Mouse (Mus musculus) heart, embryonic 16.5 days (tissue): Measurements from ENCODE around the gene Ryr2. TPM values are rescaled to one million over a fixed set of nuclear protein-coding genes. Genes with fewer than 3 reads are reported as not detected.

Experiments used
- ATAC-seq: fragments of 200-750 bp; cut with Nextera tagmentation; replicated peaks from 2 replicates; pipeline ENCODE4 v1.8.0; 2017; ENCODE audit warnings: moderate number of reproducible peaks; ENCODE audit not compliant: insufficient read depth, low FRiP score; ENCODE audit errors: extremely low read depth
- H3K27ac ChIP-seq: fragments of 300-500 bp; sonication (generic); 2 replicates; pipeline ENCODE4 v1.5.1; 2014; ENCODE audit warnings: mild to moderate bottlenecking, low read length, control low read depth, moderate library complexity
- H3K27me3 ChIP-seq: fragments of 300-500 bp; sonication (generic); 2 replicates; pipeline ENCODE4 v1.6.1; 2014; ENCODE audit warnings: low read length, mixed read lengths; ENCODE audit not compliant: control insufficient read depth, insufficient read depth
- H3K36me3 ChIP-seq: fragments of 300-500 bp; sonication (generic); 2 replicates; pipeline ENCODE4 v1.6.1; 2014; ENCODE audit not compliant: control insufficient read depth, insufficient read depth
- H3K4me1 ChIP-seq: fragments of 300-500 bp; sonication (generic); 2 replicates; pipeline ENCODE4 v1.6.1; 2014; ENCODE audit warnings: low read length, mixed read lengths; ENCODE audit not compliant: control insufficient read depth, insufficient read depth
- H3K4me2 ChIP-seq: fragments of 300-500 bp; sonication (generic); 2 replicates; pipeline ENCODE4 v1.6.1; 2014; ENCODE audit warnings: low read depth, mild to moderate bottlenecking, control low read depth, low read length
- H3K4me3 ChIP-seq: fragments of 300-500 bp; sonication (generic); 2 replicates; pipeline ENCODE4 v1.5.1; 2014; ENCODE audit warnings: mild to moderate bottlenecking, control low read depth, low read length
- H3K9ac ChIP-seq: fragments of 300-500 bp; sonication (generic); 2 replicates; pipeline ENCODE4 v1.6.1; 2014; ENCODE audit warnings: low read length, control low read depth
- H3K9me3 ChIP-seq: fragments of 300-500 bp; sonication (generic); replicated peaks from 2 replicates; pipeline ENCODE4 v1.6.1; 2016; ENCODE audit warnings: low read length; ENCODE audit not compliant: control insufficient read depth
- WGBS: fragments of 180-500 bp; shearing (Covaris S2); extraction: QIAGEN DNeasy Blood & Tissue Kit; methylation state at CpG from one replicate; pipeline ENCODE4 v1.1.7; 2014; 5-methylcytosine and 5-hydroxymethylcytosine counted together
- polyA plus RNA-seq: library from polyadenylated mRNA; unstranded; fragments of >200 nt; fragmentation: Nextera tagmentation; extraction: Ambion mirVana; gene quantifications from 2 replicates; pipeline ENCODE4 v1.2.1, GENCODE M21; 2015

Gene Ryr2
- polyA plus RNA-seq, 1 experiment from 2014 or later = 31.5 TPM

DNA sequence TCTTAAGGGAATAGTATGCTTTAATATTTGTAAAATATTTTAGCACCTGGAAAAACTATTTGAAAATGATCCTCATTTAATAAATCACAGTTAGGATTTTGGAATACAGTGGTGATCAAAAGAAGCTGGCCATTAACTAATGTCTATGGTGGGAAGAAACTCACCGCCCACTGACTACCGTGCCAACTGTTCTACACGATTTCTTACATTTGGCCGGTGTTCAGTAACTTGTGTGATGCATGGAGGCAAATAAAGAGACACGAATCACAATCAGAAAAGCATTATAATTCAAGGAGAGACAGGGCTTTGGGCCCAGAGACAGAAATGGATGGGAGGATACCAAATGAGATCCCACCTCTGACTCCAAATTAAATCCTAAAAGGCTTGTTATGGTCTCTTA, 470.4 kb downstream of the Ryr2 start:
- no peak overlapping the region for H3K4me2 ChIP-seq
- no peaks in the 10 kb centered on the region for H3K9me3 ChIP-seq
- H3K9ac ChIP-seq = no peak overlapping the region
- no peak for ATAC-seq
- no peak overlapping the region for H3K27ac ChIP-seq
- H3K36me3 ChIP-seq = peaks cover 24% of the 10 kb centered on the region
- 86% methylated on average over 5 of the region's 5 CpGs for WGBS
- H3K27me3 ChIP-seq = no peaks in the 10 kb centered on the region
- H3K4me1 ChIP-seq = no peaks in the 10 kb centered on the region
- no peak overlapping the region for H3K4me3 ChIP-seq

DNA sequence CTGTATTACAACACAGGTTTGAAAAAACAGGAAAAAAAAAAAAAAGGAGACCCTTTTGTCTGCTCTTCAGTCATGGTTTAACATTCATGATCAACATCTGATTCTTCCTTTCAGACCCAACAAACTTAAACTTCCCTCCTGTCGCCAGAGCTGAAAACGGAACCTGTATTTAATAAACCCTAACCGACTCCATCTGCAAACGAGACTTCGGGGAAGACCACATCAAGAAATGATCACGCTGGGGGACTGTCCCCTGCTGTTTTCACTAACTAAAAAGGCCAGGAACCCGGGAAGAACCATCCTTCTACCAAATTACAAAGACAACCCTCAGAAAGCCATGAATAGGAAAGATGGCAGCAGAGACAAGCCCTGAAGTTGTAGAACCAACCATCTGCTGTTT, 482.2 kb downstream of the Ryr2 start:
- WGBS = 85% methylated on average over 7 of the region's 7 CpGs
- Histone ChIP-seq H3K4me3 (no peak overlapping the region), H3K9ac (no peak overlapping the region), H3K9me3 (no peaks in the 10 kb centered on the region), H3K27me3 (no peaks in the 10 kb centered on the region), H3K27ac (no peak overlapping the region), H3K4me1 (no peaks in the 10 kb centered on the region), H3K36me3 (peaks cover 13% of the 10 kb centered on the region; the same call in 1 of the 2 replicates), H3K4me2 (no peak overlapping the region)
- no peak for ATAC-seq

DNA sequence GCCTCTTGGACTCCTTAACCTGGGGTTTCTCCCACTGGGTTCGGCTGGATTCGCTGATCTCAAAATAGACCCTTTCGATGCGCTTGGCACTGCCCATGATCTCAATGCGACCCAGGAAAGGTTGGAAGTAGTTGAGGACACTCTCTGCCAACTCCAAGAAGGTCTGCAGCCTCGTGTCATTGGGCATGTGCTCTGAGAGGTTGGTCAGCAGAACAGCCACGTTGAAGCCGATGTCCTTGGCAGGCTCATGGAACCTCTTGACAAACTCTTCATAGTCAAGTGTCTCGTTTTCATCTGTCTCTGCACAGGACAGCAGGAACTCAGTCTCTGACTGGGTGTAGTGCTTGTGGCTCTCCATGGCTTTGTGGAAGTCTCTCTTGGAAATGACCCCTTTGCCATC, 511.3 kb downstream of the Ryr2 start:
- no peak for ATAC-seq
- Histone ChIP-seq H3K4me1 (no peaks in the 10 kb centered on the region), H3K27ac (no peak overlapping the region), H3K36me3 (peaks cover 47% of the 10 kb centered on the region), H3K4me3 (no peak overlapping the region), H3K9me3 (0 out of 2 replicates have a peak, but pooled peaks cover 2% of the 10 kb centered on the region), H3K27me3 (no peaks in the 10 kb centered on the region), H3K9ac (no peak overlapping the region), H3K4me2 (no peak overlapping the region)
- WGBS = 78% methylated on average over 9 of the region's 9 CpGs

DNA sequence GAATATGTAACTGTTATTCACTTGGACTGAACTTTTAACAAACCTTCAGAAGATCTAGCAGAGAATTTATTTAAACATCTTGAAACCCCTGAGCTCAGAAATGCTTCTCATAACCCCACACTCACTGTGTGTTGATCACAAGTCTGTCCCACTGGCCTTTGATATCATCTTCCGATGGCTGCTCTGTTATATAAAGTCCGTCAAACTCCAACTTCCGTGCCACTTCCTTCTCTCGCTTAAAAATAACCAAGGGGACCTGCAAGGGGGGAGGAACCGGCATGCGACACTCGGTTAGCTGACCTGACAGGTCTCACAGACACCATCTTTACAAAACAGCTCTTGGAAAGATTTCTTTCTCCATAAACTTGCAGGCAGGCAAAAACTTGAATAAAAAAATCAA, 521.5 kb downstream of the Ryr2 start:
- Histone ChIP-seq H3K9me3 (no peaks in the 10 kb centered on the region), H3K27ac (no peak overlapping the region), H3K27me3 (no peaks in the 10 kb centered on the region), H3K4me2 (no peak overlapping the region), H3K4me3 (no peak overlapping the region), H3K36me3 (peaks cover 30% of the 10 kb centered on the region), H3K9ac (no peak overlapping the region), H3K4me1 (no peaks in the 10 kb centered on the region)
- WGBS = 30% methylated on average over 7 of the region's 7 CpGs
- no peak for ATAC-seq

DNA sequence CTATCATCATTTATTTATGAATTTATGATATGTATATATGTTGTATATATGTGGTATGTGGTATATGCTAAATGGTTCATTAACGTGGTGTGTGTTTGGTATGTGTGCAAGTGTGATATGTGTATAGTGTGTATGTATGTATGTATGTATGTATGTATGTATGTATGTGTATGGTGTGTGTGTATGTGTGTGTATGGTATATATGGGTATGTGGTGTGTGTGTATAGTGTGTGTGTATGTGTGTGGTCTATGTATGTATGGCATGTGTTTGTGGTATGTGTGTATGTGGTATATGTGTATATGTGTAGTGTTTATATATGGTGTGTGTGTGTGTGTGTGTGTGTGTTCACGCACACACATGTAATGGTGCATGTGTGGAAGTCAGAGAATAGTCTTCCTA, 534.2 kb downstream of the Ryr2 start:
- peaks cover 22% of the 10 kb centered on the region for H3K36me3 ChIP-seq
- no peak overlapping the region for H3K4me3 ChIP-seq
- no peak for ATAC-seq
- no peak overlapping the region for H3K4me2 ChIP-seq
- no peaks in the 10 kb centered on the region for H3K4me1 ChIP-seq
- WGBS = 82% methylated on average over 1 of the region's 2 CpGs
- no peaks in the 10 kb centered on the region for H3K9me3 ChIP-seq
- no peak overlapping the region for H3K27ac ChIP-seq
- no peak overlapping the region for H3K9ac ChIP-seq
- H3K27me3 ChIP-seq = no peaks in the 10 kb centered on the region

GRCm38 (mm10) chr13:11567376-11567775, 539.4 kb downstream of the Ryr2 start:
- Histone ChIP-seq H3K27ac (no peak overlapping the region), H3K4me2 (no peak overlapping the region), H3K27me3 (no peaks in the 10 kb centered on the region), H3K4me1 (no peaks in the 10 kb centered on the region), H3K4me3 (no peak overlapping the region), H3K9ac (no peak overlapping the region), H3K9me3 (no peaks in the 10 kb centered on the region), H3K36me3 (peaks cover 31% of the 10 kb centered on the region)
- ATAC-seq = no peak

- Histone ChIP-seq H3K9me3 (no peaks in the 10 kb centered on the region), H3K27me3 (no peaks in the 10 kb centered on the region), H3K9ac (no peak overlapping the region), H3K4me3 (no peak overlapping the region), H3K4me1 (no peaks in the 10 kb centered on the region), H3K4me2 (no peak overlapping the region), H3K27ac (no peak overlapping the region), H3K36me3 (peaks cover 31% of the 10 kb centered on the region)
- 63% methylated on average over 9 of the region's 9 CpGs for WGBS
- ATAC-seq = no peak
Measured at GRCm38 (mm10) chr13:11566486-11566885, 540.3 kb downstream of the Ryr2 start.

GRCm38 (mm10) chr13:11563224-11564024, 543.3 kb downstream of the Ryr2 start:
- peaks cover 31% of the 10 kb centered on the region for H3K36me3 ChIP-seq
- no peaks in the 10 kb centered on the region for H3K27me3 ChIP-seq
- no peak overlapping the region for H3K4me2 ChIP-seq
- H3K9ac ChIP-seq = no peak overlapping the region
- WGBS = 38% methylated on average over 1 of the region's 1 CpGs
- ATAC-seq = no peak; the same call in 1 of the 2 replicates
- H3K4me1 ChIP-seq = no peaks in the 10 kb centered on the region
- H3K27ac ChIP-seq = no peak overlapping the region
- no peak overlapping the region for H3K4me3 ChIP-seq
- no peaks in the 10 kb centered on the region for H3K9me3 ChIP-seq

GRCm38 (mm10) chr13:11549644-11550043, 557.1 kb downstream of the Ryr2 start:
- no peak overlapping the region for H3K4me2 ChIP-seq
- no peak overlapping the region for H3K27ac ChIP-seq
- H3K27me3 ChIP-seq = no peaks in the 10 kb centered on the region
- H3K4me3 ChIP-seq = no peak overlapping the region
- 84% methylated on average over 3 of the region's 3 CpGs for WGBS
- no peak for ATAC-seq
- peaks cover 3% of the 10 kb centered on the region for H3K36me3 ChIP-seq
- no peaks in the 10 kb centered on the region for H3K9me3 ChIP-seq
- H3K9ac ChIP-seq = no peak overlapping the region
- H3K4me1 ChIP-seq = peaks cover 4% of the 10 kb centered on the region
